Mouse (Mus musculus) neural tube, embryonic 13.5 days (tissue): ENCODE data around the gene Zfp91. TPM values are rescaled to one million over a fixed set of nuclear protein-coding genes. Genes with fewer than 3 reads are reported as not detected.

ENCODE experiments used
- ATAC-seq: fragments of 200-750 bp; cut with Nextera tagmentation; 2 replicates; pipeline ENCODE4 v1.8.0; 2017; ENCODE audit warnings: low read depth, mild to moderate bottlenecking, moderate TSS enrichment, moderate library complexity
- H3K27ac ChIP-seq: fragments of 300-500 bp; sonication (generic); replicated peaks from 2 replicates; pipeline ENCODE4 v1.5.1; 2015; ENCODE audit warnings: moderate library complexity, mild to moderate bottlenecking, inconsistent platforms
- H3K27me3 ChIP-seq: fragments of 300-500 bp; sonication (generic); 2 replicates; pipeline ENCODE4 v1.6.1; 2015; ENCODE audit warnings: mild to moderate bottlenecking, inconsistent platforms
- H3K36me3 ChIP-seq: fragments of 300-500 bp; sonication (generic); 2 replicates; pipeline ENCODE4 v1.6.1; 2015; ENCODE audit warnings: mild to moderate bottlenecking, inconsistent platforms
- H3K4me1 ChIP-seq: fragments of 300-500 bp; sonication (generic); replicated peaks from 2 replicates; pipeline ENCODE4 v1.6.1; 2015; ENCODE audit warnings: inconsistent platforms
- H3K4me2 ChIP-seq: fragments of 300-500 bp; sonication (generic); 2 replicates; pipeline ENCODE4 v1.6.1; 2015; ENCODE audit warnings: inconsistent platforms, mild to moderate bottlenecking, moderate library complexity
- H3K4me3 ChIP-seq: fragments of 300-500 bp; sonication (generic); 2 replicates; pipeline ENCODE4 v1.5.1; 2015; ENCODE audit warnings: mild to moderate bottlenecking, inconsistent platforms
- H3K9ac ChIP-seq: fragments of 300-500 bp; sonication (generic); 2 replicates; pipeline ENCODE4 v1.6.1; 2015; ENCODE audit warnings: moderate library complexity, mild to moderate bottlenecking, inconsistent platforms
- H3K9me3 ChIP-seq: fragments of 300-500 bp; sonication (generic); 2 replicates; pipeline ENCODE4 v1.6.1; 2016; ENCODE audit warnings: inconsistent platforms
- WGBS: fragments of 180-500 bp; shearing (Covaris S2); methylation state at CpG from one replicate; pipeline ENCODE4 v1.1.7; 2015; 5-methylcytosine and 5-hydroxymethylcytosine counted together
- polyA plus RNA-seq: library from polyadenylated mRNA; unstranded; fragments of >200 nt; fragmentation: Nextera tagmentation; extraction: Ambion mirVana; gene quantifications from 2 replicates; pipeline ENCODE4 v1.2.1, GENCODE M21; 2015

The Zfp91 gene
- 14.8 and 15.4 TPM in 2 replicates for polyA plus RNA-seq

DNA sequence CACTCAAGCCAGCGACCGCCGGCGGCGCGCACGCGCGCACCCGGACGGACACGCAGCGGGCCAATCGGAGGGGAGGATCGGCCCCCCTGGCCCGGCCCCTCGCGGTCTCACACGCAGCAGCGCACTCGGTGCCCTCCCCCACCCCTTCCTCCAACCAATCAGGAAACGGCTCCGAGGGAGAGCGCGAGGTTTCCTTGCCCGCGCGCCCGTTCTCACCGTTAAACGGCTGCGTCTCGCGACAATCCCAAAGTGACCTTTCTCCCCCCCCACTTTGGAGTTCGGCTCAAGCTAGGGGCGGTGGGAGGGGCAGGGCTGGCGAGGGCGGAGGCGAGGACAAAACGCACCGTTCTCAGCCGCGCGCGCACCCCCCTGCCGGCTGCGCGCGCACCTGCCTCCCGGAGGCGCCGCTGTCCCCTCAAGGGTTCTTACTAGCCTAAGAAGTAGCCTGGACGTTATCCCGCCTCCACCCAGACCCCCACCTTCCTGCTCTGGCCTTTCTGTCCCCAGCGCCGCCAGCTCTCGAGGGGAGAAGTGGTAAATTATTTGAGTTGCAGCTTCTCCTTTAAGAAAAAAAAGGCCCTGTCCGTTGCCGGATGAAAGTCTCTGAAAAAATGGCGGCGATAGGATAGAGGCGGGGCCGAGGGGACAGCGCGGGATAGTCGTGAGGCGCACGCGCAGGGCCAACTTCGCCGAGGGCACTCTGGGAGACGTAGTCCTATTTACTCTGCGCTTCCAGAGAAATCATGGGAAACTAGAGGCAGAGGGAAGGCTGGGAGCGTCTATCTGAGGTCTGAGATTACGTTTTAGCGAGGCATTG is at the start of gene Zfp91, which contains the start of gene Lpxn:
TSS of gene Zfp91 (minus strand) at position 616 of the 817 bp plus-strand sequence.
TSS of gene Lpxn (plus strand) at position 683 of the 817 bp plus-strand sequence.
- no peaks in the 10 kb centered on the region for H3K9me3 ChIP-seq
- ATAC-seq: peak; percentile 98
- no peaks in the 10 kb centered on the region for H3K27me3 ChIP-seq
- WGBS: under 1% methylated on average over 69 of the region's 76 CpGs
- peak within 1 kb of the TSS; percentile 95 for H3K4me3 ChIP-seq
- H3K4me2 ChIP-seq: peak within 1 kb of the TSS; percentile 71
- H3K36me3 ChIP-seq: no peaks in the 10 kb centered on the region
- H3K27ac ChIP-seq: peak within 1 kb of the TSS; percentile 99
- peak within 1 kb of the TSS; percentile 98 for H3K9ac ChIP-seq
- H3K4me1 ChIP-seq: peaks cover 33% of the 10 kb centered on the region

DNA sequence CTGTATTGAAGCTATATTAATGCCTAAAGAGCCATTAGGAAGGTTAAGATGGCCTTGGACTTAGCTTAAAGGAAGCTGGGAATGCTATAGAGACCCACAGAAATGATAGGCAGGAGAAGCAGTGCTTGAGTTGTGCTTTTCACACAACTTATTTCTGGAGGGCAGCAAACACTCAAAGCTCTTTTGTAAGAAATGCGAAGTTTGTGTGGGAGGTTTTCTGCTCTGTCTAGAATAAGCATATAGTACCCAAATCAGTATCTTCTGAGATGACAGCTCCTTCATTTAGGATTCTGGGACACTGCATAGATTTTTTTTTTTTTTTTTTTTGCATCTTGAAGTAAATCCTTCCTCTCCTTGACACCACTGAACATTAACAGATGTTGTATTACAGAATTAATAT is 42.6 kb upstream of the Zfp91 start:
- Histone ChIP-seq H3K27ac (no peak overlapping the region), H3K9me3 (no peaks in the 10 kb centered on the region), H3K36me3 (no peaks in the 10 kb centered on the region), H3K4me1 (no peaks in the 10 kb centered on the region), H3K27me3 (no peaks in the 10 kb centered on the region), H3K4me3 (no peak overlapping the region), H3K9ac (no peak overlapping the region), H3K4me2 (no peak overlapping the region)
- 97% methylated on average over 1 of the region's 1 CpGs for WGBS
- ATAC-seq: no peak

DNA sequence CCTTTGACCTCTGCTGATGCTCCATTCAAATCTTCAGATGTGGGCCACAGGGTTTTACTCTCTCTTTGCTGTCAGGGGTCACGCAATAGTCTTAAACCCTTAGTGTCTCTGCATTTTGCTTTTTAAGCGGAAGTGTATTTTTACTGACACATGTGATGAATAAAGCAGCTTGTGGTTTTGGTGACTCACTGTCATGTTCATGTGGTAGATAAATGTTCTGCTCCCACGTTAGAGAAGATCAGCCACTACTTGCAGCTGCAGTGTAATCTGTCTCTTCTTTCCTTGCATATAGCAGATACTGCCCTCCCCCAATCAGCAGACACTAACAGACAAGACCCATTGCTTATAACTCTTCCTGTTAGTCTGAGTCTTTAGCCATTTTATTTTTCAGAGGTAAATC is 37.7 kb upstream of the Zfp91 start:
- ATAC-seq: no peak
- 91% methylated on average over 3 of the region's 3 CpGs for WGBS
- Histone ChIP-seq H3K4me3 (no peak overlapping the region), H3K27me3 (no peaks in the 10 kb centered on the region), H3K9me3 (no peaks in the 10 kb centered on the region), H3K9ac (no peak overlapping the region), H3K4me2 (no peak overlapping the region), H3K36me3 (no peaks in the 10 kb centered on the region), H3K4me1 (no peaks in the 10 kb centered on the region), H3K27ac (no peak overlapping the region)

DNA sequence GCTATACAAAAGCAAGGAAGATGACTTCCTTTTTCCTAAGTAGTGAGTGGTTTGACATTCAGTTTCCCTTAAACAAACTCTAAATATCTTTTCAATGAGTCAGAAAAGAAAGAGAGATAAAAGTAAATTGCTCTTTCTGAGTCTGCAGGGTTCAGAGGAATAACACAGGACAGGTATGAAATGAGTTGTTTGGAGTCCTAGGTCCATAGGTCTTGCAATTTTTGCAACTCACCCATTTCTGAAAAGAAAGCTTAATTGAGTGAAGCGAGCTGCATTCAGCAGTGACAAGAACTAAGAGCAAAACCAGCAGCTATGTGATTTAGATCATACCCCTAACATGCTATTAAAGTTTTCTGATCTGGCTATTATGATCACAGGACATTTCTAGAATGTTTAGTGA is 35.6 kb upstream of the Zfp91 start:
- Histone ChIP-seq H3K4me1 (no peaks in the 10 kb centered on the region), H3K4me3 (no peak overlapping the region), H3K9ac (no peak overlapping the region), H3K4me2 (no peak overlapping the region), H3K9me3 (no peaks in the 10 kb centered on the region), H3K36me3 (no peaks in the 10 kb centered on the region), H3K27ac (no peak overlapping the region), H3K27me3 (no peaks in the 10 kb centered on the region)
- WGBS: 69% methylated on average over 1 of the region's 1 CpGs
- no peak for ATAC-seq

DNA sequence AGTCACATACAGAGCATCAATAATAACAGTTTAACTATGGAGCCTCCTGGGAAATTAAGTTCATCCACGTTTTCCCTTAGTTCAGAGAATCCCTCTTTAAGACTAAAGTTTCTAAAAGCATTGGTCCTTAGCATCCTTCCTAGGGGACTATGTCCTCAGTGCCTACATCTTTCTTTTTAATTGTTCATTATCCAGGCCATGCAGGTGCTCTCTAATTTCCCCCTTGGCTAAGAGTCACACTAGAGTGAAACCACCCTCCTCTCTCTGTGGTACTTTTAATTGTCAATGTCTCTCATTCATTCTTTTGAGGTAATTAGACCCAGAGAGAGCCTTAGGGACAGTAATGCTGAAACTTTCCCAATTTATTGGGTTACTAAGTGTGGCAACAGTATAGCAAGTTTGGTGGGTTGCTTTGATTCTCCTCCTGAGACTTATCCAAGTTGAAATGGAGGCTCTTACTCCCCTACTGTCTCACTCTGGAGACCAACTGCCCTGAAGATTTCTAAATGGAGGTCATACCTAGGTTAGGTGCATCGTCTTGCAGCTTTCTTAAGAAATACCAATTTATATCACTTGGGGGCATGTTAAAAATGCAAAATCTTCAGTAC is 35.0 kb upstream of the Zfp91 start:
- 75% methylated on average over 2 of the region's 2 CpGs for WGBS
- H3K4me1 ChIP-seq: no peaks in the 10 kb centered on the region
- H3K27me3 ChIP-seq: no peaks in the 10 kb centered on the region
- H3K36me3 ChIP-seq: no peaks in the 10 kb centered on the region
- H3K9ac ChIP-seq: no peak overlapping the region
- no peak overlapping the region for H3K27ac ChIP-seq
- H3K4me2 ChIP-seq: no peak overlapping the region
- no peak for ATAC-seq
- H3K4me3 ChIP-seq: no peak overlapping the region
- H3K9me3 ChIP-seq: no peaks in the 10 kb centered on the region

DNA sequence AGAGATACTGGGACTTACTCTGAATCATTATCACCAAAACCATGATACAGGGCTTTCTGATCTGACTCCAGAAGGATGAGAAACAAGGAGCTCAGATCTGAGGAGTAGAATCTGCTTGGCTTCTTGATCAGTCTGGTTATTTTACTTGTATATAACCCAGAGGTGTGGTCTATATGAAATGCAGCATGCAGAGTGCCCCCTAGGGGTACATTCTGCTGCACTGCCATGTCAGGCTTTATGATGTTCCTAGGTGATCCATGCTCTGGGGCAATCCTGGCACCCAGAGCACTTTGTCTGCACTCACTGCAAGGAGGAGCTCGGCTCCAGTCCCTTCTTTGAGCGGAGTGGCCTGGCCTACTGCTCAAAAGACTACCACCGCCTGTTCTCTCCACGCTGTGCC is 28.6 kb upstream of the Zfp91 start:
- Histone ChIP-seq H3K9ac (no peak overlapping the region), H3K9me3 (no peaks in the 10 kb centered on the region), H3K27ac (no peak overlapping the region), H3K4me3 (no peak overlapping the region), H3K4me2 (no peak overlapping the region), H3K36me3 (no peaks in the 10 kb centered on the region), H3K4me1 (no peaks in the 10 kb centered on the region), H3K27me3 (no peaks in the 10 kb centered on the region)
- WGBS: 82% methylated on average over 4 of the region's 4 CpGs
- ATAC-seq: no peak

DNA sequence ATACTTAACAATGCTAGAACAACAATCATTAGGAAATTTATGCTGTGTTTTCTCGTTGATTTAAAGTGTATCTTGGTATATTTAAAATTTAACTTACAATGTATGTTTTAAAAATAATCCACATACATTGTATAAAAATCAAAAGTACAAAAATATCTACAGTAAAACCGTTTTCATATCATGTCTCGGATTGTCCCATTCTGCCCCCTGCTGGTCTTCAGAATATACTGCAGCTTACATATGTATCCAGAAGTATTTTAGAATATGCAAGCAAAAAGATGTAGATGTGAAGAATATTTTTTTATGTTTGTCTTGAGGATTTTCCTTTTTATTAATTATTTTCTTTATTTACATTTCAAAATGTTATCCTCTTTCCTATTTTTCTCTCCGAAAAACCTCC is 24.5 kb upstream of the Zfp91 start:
- H3K9ac ChIP-seq: no peak overlapping the region
- no peak for ATAC-seq
- H3K4me1 ChIP-seq: no peaks in the 10 kb centered on the region
- H3K4me2 ChIP-seq: no peak overlapping the region
- H3K27ac ChIP-seq: no peak overlapping the region
- H3K9me3 ChIP-seq: no peaks in the 10 kb centered on the region
- H3K36me3 ChIP-seq: no peaks in the 10 kb centered on the region
- 35% methylated on average over 4 of the region's 4 CpGs for WGBS
- no peak overlapping the region for H3K4me3 ChIP-seq
- H3K27me3 ChIP-seq: no peaks in the 10 kb centered on the region

DNA sequence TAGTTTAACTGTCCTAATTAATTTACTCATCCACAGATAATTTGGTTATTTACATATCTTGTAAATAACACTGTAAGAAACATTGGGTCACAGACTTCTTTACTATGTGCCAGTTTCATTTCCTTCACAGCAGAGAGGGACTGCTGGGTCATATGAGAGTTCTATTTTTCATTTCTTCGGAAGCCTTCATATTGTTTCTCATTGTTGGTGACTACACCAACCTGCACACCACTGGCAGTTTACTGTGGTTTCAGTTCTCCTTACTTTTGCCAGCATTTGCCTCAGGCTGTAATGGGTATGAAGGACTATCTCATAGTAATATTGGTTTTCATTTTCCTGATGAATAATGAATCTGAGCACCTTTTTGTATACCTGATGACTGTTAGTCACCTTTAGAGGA is 22.6 kb upstream of the Zfp91 start:
- H3K4me1 ChIP-seq: no peaks in the 10 kb centered on the region
- no peak overlapping the region for H3K9ac ChIP-seq
- H3K36me3 ChIP-seq: no peaks in the 10 kb centered on the region
- H3K27ac ChIP-seq: no peak overlapping the region
- 91% methylated on average over 1 of the region's 1 CpGs for WGBS
- no peaks in the 10 kb centered on the region for H3K9me3 ChIP-seq
- no peak overlapping the region for H3K4me3 ChIP-seq
- ATAC-seq: no peak
- no peak overlapping the region for H3K4me2 ChIP-seq
- H3K27me3 ChIP-seq: no peaks in the 10 kb centered on the region

DNA sequence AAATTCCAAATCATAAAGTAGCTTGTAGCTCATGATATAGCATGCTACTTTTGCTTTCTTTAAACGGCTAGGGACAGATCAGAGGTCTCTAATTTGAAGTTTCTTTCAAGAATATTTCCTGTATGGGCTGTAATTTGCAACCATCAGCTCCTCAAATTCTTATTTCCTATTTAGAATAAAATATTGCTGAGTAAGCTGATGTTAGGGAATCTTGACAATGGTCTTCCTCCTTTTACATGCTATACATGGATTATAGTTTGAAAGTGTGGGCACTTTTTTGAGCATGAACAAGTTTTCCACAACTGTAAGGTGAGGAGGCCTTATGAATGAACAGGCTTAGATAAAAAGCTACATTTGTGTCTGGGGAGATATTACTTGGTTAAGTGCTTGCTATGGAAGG is 18.0 kb upstream of the Zfp91 start:
- Histone ChIP-seq H3K4me3 (no peak overlapping the region), H3K27ac (no peak overlapping the region), H3K4me2 (no peak overlapping the region), H3K9me3 (no peaks in the 10 kb centered on the region), H3K36me3 (no peaks in the 10 kb centered on the region), H3K9ac (no peak overlapping the region), H3K27me3 (no peaks in the 10 kb centered on the region), H3K4me1 (no peaks in the 10 kb centered on the region)
- 88% methylated on average over 1 of the region's 1 CpGs for WGBS
- ATAC-seq: no peak

DNA sequence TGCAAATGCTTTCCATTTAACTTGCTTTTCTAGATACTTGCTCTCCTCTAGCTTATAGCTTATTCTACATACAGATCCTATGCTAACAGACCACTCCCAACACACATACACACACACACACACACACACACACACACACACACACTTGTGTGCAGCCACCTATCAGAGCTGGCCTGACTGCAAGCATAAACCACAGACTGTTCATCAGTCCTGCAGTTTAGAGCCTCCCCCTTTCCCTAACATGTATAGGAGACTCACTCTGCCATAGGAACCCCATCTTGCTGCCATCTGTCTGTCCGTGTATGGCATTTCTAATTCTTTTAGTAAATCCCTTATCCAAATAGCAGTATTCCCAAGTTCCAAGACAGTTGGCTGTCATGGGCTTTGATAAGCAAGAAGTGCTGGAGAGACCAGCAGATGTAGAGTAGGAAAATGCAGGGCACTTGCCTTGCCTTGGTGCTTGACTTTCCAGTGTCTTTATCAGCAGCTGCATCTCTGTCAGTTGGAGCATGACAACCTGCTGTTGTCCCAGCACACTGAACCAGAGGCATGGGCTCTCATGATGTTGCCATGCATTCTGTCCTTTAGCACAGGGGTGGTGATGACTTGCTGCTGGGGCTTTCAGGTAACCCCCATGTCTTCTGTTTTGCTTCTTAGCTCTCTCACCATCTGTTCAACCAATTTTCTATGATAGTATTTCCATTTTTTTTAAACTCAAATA is 16.9 kb upstream of the Zfp91 start:
- no peaks in the 10 kb centered on the region for H3K9me3 ChIP-seq
- H3K4me2 ChIP-seq: no peak overlapping the region
- no peak overlapping the region for H3K27ac ChIP-seq
- H3K36me3 ChIP-seq: no peaks in the 10 kb centered on the region
- no peak overlapping the region for H3K4me3 ChIP-seq
- ATAC-seq: no peak
- H3K9ac ChIP-seq: no peak overlapping the region
- no peaks in the 10 kb centered on the region for H3K4me1 ChIP-seq
- H3K27me3 ChIP-seq: no peaks in the 10 kb centered on the region
- 86% methylated on average over 1 of the region's 1 CpGs for WGBS

DNA sequence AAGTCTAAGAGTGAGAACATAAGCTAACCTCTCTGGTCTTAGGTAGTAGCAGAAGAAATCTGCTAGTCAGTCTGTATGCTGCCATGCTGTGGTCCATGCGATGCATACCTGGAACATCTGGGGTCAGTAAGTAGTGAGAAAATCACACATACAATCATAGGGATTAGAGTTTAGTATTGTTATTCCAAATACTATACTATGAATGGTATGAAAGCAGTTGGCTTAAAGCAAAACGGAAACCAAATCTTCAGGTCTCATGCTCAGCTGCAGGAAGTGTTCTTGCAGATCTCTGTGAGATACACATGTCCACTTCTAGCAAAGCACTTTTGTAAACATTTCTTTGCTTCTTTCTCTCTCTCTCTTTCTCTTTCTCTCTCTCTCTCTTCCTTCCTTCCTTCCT is 10.3 kb upstream of the Zfp91 start:
- Histone ChIP-seq H3K4me2 (no peak overlapping the region), H3K36me3 (no peaks in the 10 kb centered on the region), H3K4me1 (no peaks in the 10 kb centered on the region), H3K4me3 (no peak overlapping the region), H3K9ac (no peak overlapping the region), H3K27ac (no peak overlapping the region), H3K9me3 (no peaks in the 10 kb centered on the region), H3K27me3 (no peaks in the 10 kb centered on the region)
- ATAC-seq: no peak
- WGBS: 79% methylated on average over 2 of the region's 2 CpGs

DNA sequence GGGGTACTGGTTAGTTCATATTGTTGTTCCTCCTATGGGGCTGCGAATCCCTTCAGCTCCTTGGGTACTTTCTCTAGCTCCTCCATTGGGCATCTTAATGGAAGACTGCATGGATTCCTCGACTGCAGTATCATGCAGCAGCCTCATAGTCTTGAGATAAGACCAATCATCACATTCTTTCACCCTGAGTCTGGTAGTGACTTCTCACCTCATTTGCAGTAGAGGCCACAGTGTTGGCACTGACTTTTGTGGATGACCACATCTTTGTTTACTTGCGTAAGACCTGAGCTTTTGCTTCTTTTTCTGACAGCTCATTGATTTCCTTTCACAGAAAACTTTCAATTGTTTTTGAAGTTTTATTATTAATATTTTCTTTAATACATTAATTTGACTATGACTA is 9.8 kb upstream of the Zfp91 start:
- Histone ChIP-seq H3K27me3 (no peaks in the 10 kb centered on the region), H3K4me3 (no peak overlapping the region), H3K36me3 (no peaks in the 10 kb centered on the region), H3K9ac (no peak overlapping the region), H3K4me1 (no peaks in the 10 kb centered on the region), H3K27ac (no peak overlapping the region), H3K9me3 (no peaks in the 10 kb centered on the region), H3K4me2 (no peak overlapping the region)
- ATAC-seq: no peak
- 85% methylated on average over 3 of the region's 3 CpGs for WGBS
